In genomic region chr10:62242896-62243295, GRCm38 (mm10) we compare ENCODE assay signal across 9 mouse cellular contexts. TPM values are rescaled to one million over a fixed set of nuclear protein-coding genes. Genes with fewer than 3 reads are reported as not detected.
DNase-seq lines count a peak whose midpoint lies in the region; ATAC-seq lines count a peak whose summit lies in the region.
"Had no signal": no experiment of that assay in that cellular context is flagged by ENCODE, and none has a peak within 500 bp of the region (broad histone marks: within the 10 kb centered on the region; RNA-seq: fewer than 3 reads in every experiment).

No protein-coding gene starts in this region.

- ATAC-seq in intestine, embryonic 16.5 days: peak; percentile 40; the same call in 1 of the 2 replicates
- ATAC-seq in liver, embryonic 12.5 days: 0 out of 2 replicates have a peak, but pooled peaks have one; percentile 36
- no peak for ATAC-seq in forebrain, embryonic 16.5 days

- no peak overlapping the region for H3K27ac ChIP-seq in intestine, embryonic 16.5 days (ENCODE audit: low read length)
- no peak overlapping the region for H3K27ac ChIP-seq in liver, embryonic 12.5 days
- H3K27ac ChIP-seq in forebrain, embryonic 16.5 days (ENCODE audit: low read length): no peak overlapping the region
- H3K27ac ChIP-seq: macrophage had no signal

- DNase-seq in ovary, postnatal 14 days (ENCODE audit: low spot score): peak; percentile 57
- DNase-seq in ovary, adult 18-20 months (ENCODE audit: low spot score): no peak
- peak; percentile 5 for DNase-seq in adipocyte (ENCODE audit: low spot score)
- peak; percentile 76 for DNase-seq in embryo, embryonic 10 days (ENCODE audit: low spot score)
- DNase-seq in skeletal muscle tissue, adult 2 months (ENCODE audit: low read depth, low spot score): peak; percentile 40

- H3K4me1 ChIP-seq in intestine, embryonic 16.5 days (ENCODE audit: control insufficient read depth, insufficient read depth, low read length): 0 out of 2 replicates have a peak, but pooled peaks cover 3% of the 10 kb centered on the region
- H3K4me1 ChIP-seq in liver, embryonic 12.5 days: peaks cover 44% of the 10 kb centered on the region
- H3K4me1 ChIP-seq in forebrain, embryonic 16.5 days (replicated peaks; ENCODE audit: control insufficient read depth, insufficient read depth, low read length): no peaks in the 10 kb centered on the region

- no peak overlapping the region for H3K4me3 ChIP-seq in intestine, embryonic 16.5 days (ENCODE audit: low read length)
- no peak overlapping the region for H3K4me3 ChIP-seq in liver, embryonic 12.5 days
- H3K4me3 ChIP-seq in forebrain, embryonic 16.5 days (replicated peaks; ENCODE audit: low read length): no peak overlapping the region

- no peaks in the 10 kb centered on the region for H3K9me3 ChIP-seq in intestine, embryonic 16.5 days (ENCODE audit: control insufficient read depth, low read length)
- H3K9me3 ChIP-seq in liver, embryonic 12.5 days (replicated peaks): peaks cover 7% of the 10 kb centered on the region
- no peaks in the 10 kb centered on the region for H3K9me3 ChIP-seq in forebrain, embryonic 16.5 days (ENCODE audit: control insufficient read depth, low read length)

- 56% methylated on average over 11 of the region's 13 CpGs for WGBS in intestine, embryonic 16.5 days
- WGBS in liver, embryonic 12.5 days (ENCODE audit: insufficient replicate concordance): 48% methylated on average over 13 of the region's 13 CpGs
- 48% methylated on average over 13 of the region's 13 CpGs for WGBS in forebrain, embryonic 16.5 days

- H3K36me3 ChIP-seq in intestine, embryonic 16.5 days (ENCODE audit: control insufficient read depth, insufficient read depth, low read length): no peaks in the 10 kb centered on the region
- H3K36me3 ChIP-seq in liver, embryonic 12.5 days: no peaks in the 10 kb centered on the region
- no peaks in the 10 kb centered on the region for H3K36me3 ChIP-seq in forebrain, embryonic 16.5 days (ENCODE audit: control insufficient read depth, insufficient read depth)

- H3K27me3 ChIP-seq in intestine, embryonic 16.5 days (replicated peaks; ENCODE audit: control insufficient read depth, insufficient read depth, low read length): no peaks in the 10 kb centered on the region
- peaks cover 13% of the 10 kb centered on the region; the same call in 1 of the 2 replicates for H3K27me3 ChIP-seq in liver, embryonic 12.5 days (replicated peaks)
- H3K27me3 ChIP-seq in forebrain, embryonic 16.5 days (replicated peaks; ENCODE audit: control insufficient read depth, insufficient read depth, low read length): no peaks in the 10 kb centered on the region

- H3K9ac ChIP-seq in intestine, embryonic 16.5 days (ENCODE audit: low read depth, low read length): no peak overlapping the region
- H3K9ac ChIP-seq in liver, embryonic 12.5 days: no peak overlapping the region
- H3K9ac ChIP-seq in forebrain, embryonic 16.5 days (replicated peaks; ENCODE audit: low read depth, low read length): no peak overlapping the region

- H3K4me2 ChIP-seq in intestine, embryonic 16.5 days (ENCODE audit: low read depth, low read length): no peak overlapping the region
- H3K4me2 ChIP-seq in liver, embryonic 12.5 days: no peak overlapping the region
- no peak overlapping the region for H3K4me2 ChIP-seq in forebrain, embryonic 16.5 days (ENCODE audit: low read length)

RNA-seq across cellular contexts. Expression of gene Tacr2, which starts 9.3 kb away (rescaled TPM):
- 0.98 and 1.2 TPM in 2 replicates for polyA plus RNA-seq in intestine, embryonic 16.5 days (2015; fragmentation: Nextera tagmentation; extraction: Ambion mirVana)
- polyA plus RNA-seq in liver, embryonic 12.5 days (2016; fragmentation: Nextera tagmentation; extraction: Ambion mirVana): not detected in 2 replicates
- polyA plus RNA-seq in forebrain, embryonic 16.5 days (2015; fragmentation: Nextera tagmentation; extraction: Ambion mirVana): not detected in 2 replicates
- polyA plus RNA-seq: macrophage had no signal

RNA-seq across cellular contexts. Expression of gene Tspan15, which starts 11.8 kb away (rescaled TPM):
- polyA plus RNA-seq in intestine, embryonic 16.5 days (2015; fragmentation: Nextera tagmentation; extraction: Ambion mirVana): 86.3 and 92.1 TPM in 2 replicates
- 8.9 and 11.6 TPM in 2 replicates for polyA plus RNA-seq in liver, embryonic 12.5 days (2016; fragmentation: Nextera tagmentation; extraction: Ambion mirVana)
- 13.9 and 15.4 TPM in 2 replicates for polyA plus RNA-seq in forebrain, embryonic 16.5 days (2015; fragmentation: Nextera tagmentation; extraction: Ambion mirVana)
- polyA plus RNA-seq: macrophage had no signal
